Mouse (Mus musculus): ENCODE results near the gene Igf2.

The Igf2 gene

GRCm38 (mm10) chr7:142666659-142667058 lies at the start of gene Igf2:
Gene Igf2, minus strand, starts transcription at chr7:142666816.
- DNase-seq = peak in 1 of 2 experiments; percentile 31

GRCm38 (mm10) chr7:142714783-142715498 lies 48.3 kb upstream of the Igf2 start:
- DNase-seq = peak; percentile 18 to 59

DNA sequence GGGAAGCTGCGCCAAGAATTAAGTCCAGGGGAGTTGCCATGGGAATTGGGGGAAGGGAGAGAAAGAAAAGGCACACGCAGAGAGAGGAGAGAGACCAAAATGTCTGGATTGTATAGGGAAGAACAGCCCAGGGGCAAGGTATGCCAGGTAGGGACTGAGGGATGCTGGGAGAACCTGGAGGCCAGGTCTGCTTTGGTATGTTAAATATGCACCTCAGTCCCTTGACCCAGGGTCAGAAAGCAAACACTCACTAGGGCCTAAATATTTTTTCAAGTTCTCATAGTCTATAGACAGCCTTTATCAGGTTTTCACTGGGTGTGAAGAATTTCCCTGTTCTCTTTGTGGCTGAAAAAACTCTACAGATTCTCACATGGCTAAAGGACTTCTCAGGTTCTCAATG lies 40.3 kb upstream of the Igf2 start:
- DNase-seq = peak in 1 of 2 experiments; percentile 20

DNA sequence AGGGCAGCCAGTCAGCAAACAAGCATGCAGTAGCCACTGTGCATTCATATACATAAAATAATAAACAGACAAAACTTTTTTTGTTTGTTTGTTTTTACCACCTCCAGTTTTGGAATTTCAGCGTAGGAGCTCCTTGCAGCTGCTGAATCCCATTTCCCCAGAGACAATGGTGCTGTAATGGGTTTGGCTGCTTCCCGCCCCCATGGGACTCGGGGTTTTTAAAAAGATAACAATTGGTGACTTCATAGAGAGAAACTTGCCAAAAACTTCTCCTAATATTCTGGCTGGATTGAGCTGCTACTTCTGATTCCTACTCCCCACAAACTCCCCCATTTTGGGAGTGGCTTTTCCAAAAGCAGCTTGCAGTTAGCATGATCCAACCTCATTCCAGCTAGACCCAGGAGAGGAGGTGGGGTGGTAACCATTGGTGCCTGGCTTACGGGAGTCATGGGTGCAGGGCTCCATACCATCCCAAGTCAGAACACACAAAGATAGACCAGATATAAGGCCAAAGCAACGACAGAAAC lies 32.8 kb upstream of the Igf2 start:
- no peak for DNase-seq

DNA sequence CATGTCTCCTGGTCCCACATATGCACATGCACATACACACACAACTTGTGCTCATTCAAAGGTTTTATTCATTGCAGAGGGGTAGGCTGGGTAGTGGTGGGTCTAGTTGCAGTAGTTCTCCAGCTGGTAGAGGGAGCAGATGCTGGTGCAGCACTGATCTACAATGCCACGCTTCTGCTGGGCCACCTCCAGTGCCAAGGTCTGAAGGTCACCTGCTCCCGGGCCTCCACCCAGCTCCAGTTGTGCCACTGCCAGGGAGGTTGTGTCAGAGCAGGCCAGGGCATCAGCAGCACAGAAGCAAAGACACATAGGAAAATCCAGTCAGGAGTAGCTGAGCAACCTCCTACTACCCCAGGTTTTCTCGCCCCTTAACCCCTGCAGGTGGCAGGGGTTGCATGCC lies 12.0 kb upstream of the Igf2 start:
- DNase-seq = no peak

DNA sequence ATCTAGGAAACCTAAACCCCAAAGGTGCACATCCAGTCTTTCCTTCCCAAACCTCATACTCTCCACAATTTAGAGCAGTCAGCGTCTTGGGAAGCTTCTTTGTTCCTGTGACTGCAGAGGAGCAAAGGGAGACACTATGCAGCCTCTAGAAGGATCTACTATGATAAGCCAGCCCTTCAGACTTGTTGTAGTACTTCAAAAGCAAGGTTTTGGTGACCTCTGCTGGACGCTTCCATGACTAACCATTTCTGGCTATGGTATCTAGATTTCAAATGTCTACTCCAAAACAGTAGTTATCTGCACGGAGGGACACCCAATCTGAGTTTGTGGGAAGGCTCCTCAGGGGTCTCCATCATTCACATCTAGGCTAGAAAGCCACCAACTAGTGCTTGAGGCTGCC lies 9.0 kb upstream of the Igf2 start:
- DNase-seq = peak in 1 of 2 experiments; percentile 63

DNA sequence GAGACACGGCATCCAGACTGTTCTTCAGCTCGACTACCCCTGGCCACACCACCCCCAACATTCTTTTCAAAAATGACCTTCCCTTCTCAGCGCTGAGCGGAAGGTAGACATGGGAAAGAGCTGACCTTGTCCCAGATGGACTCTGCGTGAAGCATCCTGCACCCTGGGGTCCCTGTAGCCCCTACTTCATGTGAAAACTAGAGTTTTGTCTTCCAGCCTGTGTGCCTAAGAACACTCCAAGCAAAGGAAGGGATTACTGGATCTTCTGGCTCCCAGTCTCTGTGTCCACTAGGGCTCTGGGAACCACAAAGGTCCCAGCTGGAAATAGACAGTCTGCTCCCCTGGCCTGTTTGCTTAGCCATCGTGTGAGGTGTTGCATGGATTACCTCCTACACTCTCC lies 8.5 kb upstream of the Igf2 start:
- no peak for DNase-seq

- peak in 1 of 2 experiments; percentile 50 for DNase-seq
Measured at GRCm38 (mm10) chr7:142672120-142672519, 5.5 kb upstream of the Igf2 start.

DNA sequence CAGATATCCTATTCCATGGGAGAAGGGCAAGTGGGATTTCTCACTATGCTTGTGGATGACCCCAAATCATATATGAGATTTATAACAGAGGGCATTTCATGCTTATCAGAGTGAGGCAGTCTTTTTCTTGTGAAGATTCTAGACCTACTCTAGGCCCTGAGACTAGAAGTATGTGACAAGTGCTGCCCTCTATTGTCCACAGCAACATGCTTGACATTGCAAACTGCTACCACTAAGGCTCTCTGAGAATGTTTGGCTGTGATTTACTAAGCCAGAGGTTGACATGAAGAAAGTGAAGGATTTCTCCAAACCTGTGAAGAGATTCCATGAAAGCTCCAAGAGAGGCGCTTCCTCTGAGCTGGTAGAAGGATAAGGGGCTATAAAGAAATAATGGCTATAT lies 4.5 kb upstream of the Igf2 start:
- DNase-seq = no peak

GRCm38 (mm10) chr7:142669751-142670625 lies 3.4 kb upstream of the Igf2 start, which contains the start of gene Gm49394:
Gene Gm49394, minus strand, starts transcription at chr7:142669942.
- no peak for DNase-seq

- no peak for DNase-seq
Measured at GRCm38 (mm10) chr7:142668328-142668727, 1.7 kb upstream of the Igf2 start.

DNA sequence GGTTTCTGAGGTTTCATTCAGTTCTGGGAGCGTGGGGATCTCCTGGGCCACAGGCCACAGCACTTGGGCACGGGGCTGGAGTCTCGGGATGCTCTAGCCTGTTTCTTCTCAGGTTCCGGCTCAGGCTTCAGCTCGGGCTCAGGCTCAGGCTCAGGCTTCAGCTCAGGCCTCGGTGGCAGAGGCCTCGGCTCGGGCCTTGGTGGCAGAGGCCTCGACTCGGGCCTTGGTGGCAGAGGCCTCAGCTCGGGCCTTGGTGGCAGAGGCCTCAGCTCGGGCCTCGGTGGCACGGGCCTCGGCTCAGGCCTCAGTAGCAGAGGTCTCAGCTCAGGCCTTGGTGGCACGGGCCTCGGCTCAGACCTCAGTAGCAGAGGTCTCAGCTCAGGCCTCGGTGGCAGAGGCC lies 905 bp upstream of the Igf2 start:
- DNase-seq = no peak

DNA sequence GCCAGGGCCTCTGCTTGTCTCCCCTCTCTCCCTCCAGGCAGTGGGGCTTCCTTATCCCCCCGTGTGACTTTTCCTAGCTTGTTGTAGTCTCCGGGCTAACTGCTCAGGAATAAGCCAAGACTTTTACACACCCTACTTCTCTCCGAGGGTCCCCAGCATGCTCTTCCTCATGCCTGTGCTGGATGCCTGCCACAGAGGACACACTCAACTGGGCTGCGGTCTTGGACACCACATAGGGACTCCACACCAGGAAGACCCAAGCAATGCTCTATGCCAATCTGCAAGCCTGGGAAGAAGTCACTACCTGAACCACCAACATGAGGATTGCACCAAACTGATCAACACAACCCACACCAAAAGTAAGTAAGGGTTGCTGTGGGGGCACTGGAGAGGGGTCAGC lies 507 bp downstream of the Igf2 start:
- DNase-seq = no peak

GRCm38 (mm10) chr7:142665364-142665763 lies 1.3 kb downstream of the Igf2 start:
- DNase-seq = no peak

GRCm38 (mm10) chr7:142664465-142665029 lies 2.1 kb downstream of the Igf2 start:
- DNase-seq = no peak

GRCm38 (mm10) chr7:142663931-142664421 lies 2.6 kb downstream of the Igf2 start:
- peak in 1 of 2 experiments; percentile 33 for DNase-seq

- no peak for DNase-seq
Measured at GRCm38 (mm10) chr7:142663151-142663550, 3.5 kb downstream of the Igf2 start.

GRCm38 (mm10) chr7:142661811-142662210 lies 4.8 kb downstream of the Igf2 start:
- no peak for DNase-seq

- no peak for DNase-seq
Measured at GRCm38 (mm10) chr7:142661046-142661445, 5.6 kb downstream of the Igf2 start.

DNA sequence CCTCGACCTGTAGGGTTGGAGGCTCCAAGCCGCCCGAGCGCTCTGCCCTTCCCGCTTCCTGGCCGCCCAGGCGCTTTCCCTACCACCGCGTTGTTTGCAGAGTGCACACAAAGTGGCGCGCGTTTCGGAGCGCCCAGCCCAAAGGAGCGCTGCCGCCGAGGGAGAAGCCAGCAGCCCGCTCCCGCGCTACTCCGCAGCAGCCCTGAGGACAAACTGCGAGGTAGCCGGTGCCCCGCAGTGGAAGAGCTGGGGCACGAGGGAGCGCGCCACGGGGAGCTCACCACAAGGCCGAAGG lies 6.0 kb downstream of the Igf2 start:
- peak in 1 of 2 experiments; percentile 30 for DNase-seq

GRCm38 (mm10) chr7:142659767-142660650 lies 6.6 kb downstream of the Igf2 start:
- no peak for DNase-seq

- DNase-seq = peak; percentile 50 to 76
Measured at GRCm38 (mm10) chr7:142659181-142659681, 7.4 kb downstream of the Igf2 start.
